Mouse (Mus musculus) heart, adult 2 months (tissue): ENCODE measurements around the gene Srsf9. TPM values are rescaled to one million over a fixed set of nuclear protein-coding genes. Genes with fewer than 3 reads are reported as not detected.

Experiments
- DNase-seq, 2 experiments: peaks; one replicate each; pipeline ENCODE4 v3.0.0; 2021
- H3K27ac ChIP-seq: fragments of 200-600 bp; 2 replicates; pipeline ENCODE4 v1.8.1; 2022
- H3K27me3 ChIP-seq: fragments of 200-500 bp; 2 replicates; pipeline ENCODE4 v1.6.1; 2012; ENCODE audit warnings: mild to moderate bottlenecking, low read length, inconsistent platforms, mixed read lengths; ENCODE audit not compliant: control insufficient read depth, insufficient read depth
- H3K36me3 ChIP-seq: fragments of 200-500 bp; 2 replicates; pipeline ENCODE4 v1.6.1; 2012; ENCODE audit warnings: low read length, inconsistent platforms; ENCODE audit not compliant: control insufficient read depth, insufficient read depth
- H3K4me1 ChIP-seq: fragments of 200-500 bp; 2 replicates; pipeline ENCODE4 v1.6.1; 2011; ENCODE audit warnings: low read length; ENCODE audit not compliant: control insufficient read depth, insufficient read depth
- H3K4me3 ChIP-seq: fragments of 200-600 bp; 2 replicates; pipeline ENCODE4 v1.8.1; 2022
- H3K79me2 ChIP-seq: fragments of 200-500 bp; replicated peaks from 2 replicates; pipeline ENCODE4 v1.6.1; 2012; ENCODE audit warnings: mild to moderate bottlenecking, inconsistent platforms, low read length, moderate library complexity, mixed read lengths; ENCODE audit not compliant: control insufficient read depth, insufficient read depth
- H3K9ac ChIP-seq: fragments of 200-500 bp; 2 replicates; pipeline ENCODE4 v1.6.1; 2012; ENCODE audit warnings: low read depth, mild to moderate bottlenecking, control low read depth, inconsistent platforms, low read length, mixed read lengths
- CTCF ChIP-seq: fragments of 200-600 bp; IDR thresholded peaks from 2 replicates; pipeline ENCODE4 v1.8.1; 2022; ENCODE audit warnings: antibody characterized with exemption, mild to moderate bottlenecking, moderate library complexity
- EP300 ChIP-seq: fragments of 200-500 bp; IDR thresholded peaks from 2 replicates; pipeline ENCODE4 v1.6.1; 2011; ENCODE audit warnings: low read depth, low read length, control low read depth; ENCODE audit not compliant: insufficient read depth
- POLR2A ChIP-seq: fragments of 200-500 bp; IDR thresholded peaks from 2 replicates; pipeline ENCODE4 v1.6.1; 2011; ENCODE audit warnings: mild to moderate bottlenecking, low read depth, low read length, control low read depth; ENCODE audit not compliant: insufficient read depth
- WGBS: fragments of 180-500 bp; shearing (Covaris S2); methylation state at CpG from one replicate; pipeline ENCODE4 v1.1.7; 2018; 5-methylcytosine and 5-hydroxymethylcytosine counted together
- intact Hi-C: fragments of 180-260 bp; cut with DNase I; formaldehyde crosslinking; loops from one replicate; pipeline ENCODE4 v1.15.1; 2025
- polyA plus RNA-seq: library from polyadenylated mRNA; depleted of rRNA; stranded (reverse); fragments of >200 nt; gene quantifications from 2 replicates; pipeline ENCODE4 v1.2.3, GENCODE M21; 2012
- total RNA-seq, 2 experiments: library from RNA; stranded (reverse); gene quantifications; 2 replicates each; pipeline ENCODE4 v1.2.3; 2021

Srsf9 gene
- total and polyA plus RNA-seq, 3 experiments, result 11.8 to 16.1 (median 14.9) TPM

- H3K79me2 ChIP-seq, result no peaks in the 10 kb centered on the region
- no peak overlapping the region for H3K27ac ChIP-seq
- H3K36me3 ChIP-seq, result no peaks in the 10 kb centered on the region
- TF ChIP-seq EP300 (no peak), CTCF (no peak), POLR2A (no peak)
- H3K9ac ChIP-seq, result no peak overlapping the region
- no peak for DNase-seq
- intact Hi-C loops, result loop anchor here (1.0 kb wide), 1 partner anchor 82 kb away; no protein-coding TSS in a partner anchor
- no peaks in the 10 kb centered on the region for H3K27me3 ChIP-seq
- no peaks in the 10 kb centered on the region for H3K4me1 ChIP-seq
- H3K4me3 ChIP-seq, result no peak overlapping the region
- 79% methylated on average over 8 of the region's 8 CpGs for WGBS
Measured at GRCm38 (mm10) chr5:115359438-115359837, 32.5 kb downstream of the Srsf9 start.

GRCm38 (mm10) chr5:115359851-115360372 lies 32.9 kb downstream of the Srsf9 start:
- Histone ChIP-seq H3K27me3 (no peaks in the 10 kb centered on the region), H3K4me3 (no peak overlapping the region), H3K9ac (no peak overlapping the region), H3K36me3 (no peaks in the 10 kb centered on the region), H3K4me1 (no peaks in the 10 kb centered on the region), H3K79me2 (no peaks in the 10 kb centered on the region), H3K27ac (no peak overlapping the region)
- intact Hi-C loops, result loop anchor here (1.0 kb wide), 1 partner anchor 81 kb away; no protein-coding TSS in a partner anchor
- TF ChIP-seq EP300 (no peak), POLR2A (no peak), CTCF (no peak)
- no peak for DNase-seq
- WGBS, result 68% methylated on average over 5 of the region's 5 CpGs

- no peaks in the 10 kb centered on the region for H3K36me3 ChIP-seq
- no peaks in the 10 kb centered on the region for H3K27me3 ChIP-seq
- intact Hi-C loops, result no loop called here
- H3K79me2 ChIP-seq, result no peaks in the 10 kb centered on the region
- H3K4me3 ChIP-seq, result no peak overlapping the region
- H3K4me1 ChIP-seq, result no peaks in the 10 kb centered on the region
- 33% methylated on average over 7 of the region's 7 CpGs for WGBS
- H3K27ac ChIP-seq, result no peak overlapping the region
- no peak for DNase-seq
- TF ChIP-seq POLR2A (no peak), CTCF (no peak), EP300 (no peak)
- no peak overlapping the region for H3K9ac ChIP-seq
Measured at GRCm38 (mm10) chr5:115362216-115362615, 35.2 kb downstream of the Srsf9 start.

GRCm38 (mm10) chr5:115362819-115363714 lies 36.1 kb downstream of the Srsf9 start:
- Histone ChIP-seq H3K27me3 (no peaks in the 10 kb centered on the region), H3K27ac (no peak overlapping the region), H3K9ac (no peak overlapping the region), H3K79me2 (no peaks in the 10 kb centered on the region), H3K4me1 (no peaks in the 10 kb centered on the region), H3K4me3 (no peak overlapping the region), H3K36me3 (no peaks in the 10 kb centered on the region)
- no peak for TF ChIP-seq CTCF
- TF ChIP-seq EP300, result no peak
- TF ChIP-seq POLR2A, result no peak
- 22% methylated on average over 19 of the region's 19 CpGs for WGBS
- intact Hi-C loops, result no loop called here
- no peak for DNase-seq

- Histone ChIP-seq H3K79me2 (no peaks in the 10 kb centered on the region), H3K4me1 (no peaks in the 10 kb centered on the region), H3K4me3 (no peak overlapping the region), H3K36me3 (no peaks in the 10 kb centered on the region), H3K9ac (no peak overlapping the region), H3K27me3 (no peaks in the 10 kb centered on the region), H3K27ac (no peak overlapping the region)
- WGBS, result 74% methylated on average over 4 of the region's 4 CpGs
- no peak for DNase-seq
- no peak for TF ChIP-seq CTCF
- TF ChIP-seq POLR2A, result no peak
- TF ChIP-seq EP300, result no peak
- intact Hi-C loops, result no loop called here
Measured at GRCm38 (mm10) chr5:115364782-115365181, 37.8 kb downstream of the Srsf9 start.

GRCm38 (mm10) chr5:115371736-115372135 lies 44.8 kb downstream of the Srsf9 start:
- Histone ChIP-seq H3K27ac (no peak overlapping the region), H3K79me2 (no peaks in the 10 kb centered on the region), H3K9ac (no peak overlapping the region), H3K4me3 (no peak overlapping the region), H3K27me3 (peaks cover 3% of the 10 kb centered on the region; the same call in 1 of the 2 replicates), H3K36me3 (no peaks in the 10 kb centered on the region), H3K4me1 (no peaks in the 10 kb centered on the region)
- TF ChIP-seq POLR2A, result no peak
- TF ChIP-seq CTCF, result no peak
- no peak for TF ChIP-seq EP300
- intact Hi-C loops, result no loop called here
- 38% methylated on average over 9 of the region's 9 CpGs for WGBS
- DNase-seq, result no peak
